Mouse (Mus musculus) embryonic stem cell, embryonic (primary cell): ENCODE measurements around the gene Spib.

Experiments
- CTCF ChIA-PET, 4 experiments: fragments of 300-600 bp in 2 of 4; fragments of 350-600 bp in 2 of 4; sonication (Branson Sonifier 250); formaldehyde crosslinking; loops; one replicate each; lab custom pipeline; 2022; ENCODE audit warnings: inconsistent platforms in 2 of 4; lab: Charles Lee
- POLR2A ChIA-PET, 4 experiments: fragments of 300-600 bp in 2 of 4; fragments of 350-600 bp in 2 of 4; sonication (Branson Sonifier 250); formaldehyde crosslinking; loops; one replicate each; lab custom pipeline; 2022; ENCODE audit warnings: antibody characterized with exemption in 4 of 4, inconsistent platforms in 1 of 4; lab: Charles Lee

Gene Spib

GRCm38 (mm10) chr7:44553196-44553764, 21.4 kb upstream of the Spib start:
- CTCF ChIA-PET, result interaction anchor here in 2 of 4 experiments (0.6 to 1.3 kb wide), 4 partner anchors 23 to 64 kb away, joined by 3 to 5 read pairs (median 3); partner anchors contain the start of genes Emc10 (in 1 of the 2) and Fam71e1 (in 1 of the 2)
- POLR2A ChIA-PET, result interaction anchor here in 3 of 4 experiments (0.6 to 4.2 kb wide), 22 partner anchors 11 to 433 kb away, joined by 3 to 23 read pairs (median 4); partner anchors contain the start of genes Kcnc3 (in 2 of the 3), Emc10 (in 1 of the 3), Fam71e1 (in 1 of the 3) and Il4i1 (in 1 of the 3)

GRCm38 (mm10) chr7:44552141-44552908, 20.5 kb upstream of the Spib start:
- ChIA-PET POLR2A (interaction anchor here in 2 of 4 experiments (0.5 to 4.2 kb wide), 17 partner anchors 9 to 298 kb away, joined by 3 to 23 read pairs (median 4); partner anchors contain the start of genes Kcnc3 (in 2 of the 2), Atf5 (in 1 of the 2), Emc10 (in 1 of the 2) and Fam71e1 (in 1 of the 2)), CTCF (interaction anchor here in 3 of 4 experiments (0.5 to 1.7 kb wide), 8 partner anchors 8 to 56 kb away, joined by 3 to 6 read pairs (median 3); partner anchors contain the start of genes Emc10 (in 1 of the 3) and Fam71e1 (in 1 of the 3))

GRCm38 (mm10) chr7:44551731-44552130, 19.9 kb upstream of the Spib start:
- CTCF ChIA-PET, result interaction anchor here in 3 of 4 experiments (0.5 to 1.7 kb wide), 8 partner anchors 9 to 55 kb away, joined by 3 to 6 read pairs (median 3); partner anchors contain the start of genes Emc10 (in 1 of the 3) and Fam71e1 (in 1 of the 3)
- POLR2A ChIA-PET, result interaction anchor here in 2 of 4 experiments (0.9 to 4.2 kb wide), 16 partner anchors 9 to 298 kb away, joined by 3 to 23 read pairs (median 4); partner anchors contain the start of genes Atf5 (in 1 of the 2), Emc10 (in 1 of the 2), Fam71e1 (in 1 of the 2) and Il4i1 (in 1 of the 2)

GRCm38 (mm10) chr7:44551301-44551700, 19.4 kb upstream of the Spib start:
- ChIA-PET CTCF (interaction anchor here in 3 of 4 experiments (0.8 to 1.7 kb wide), 5 partner anchors 9 to 55 kb away, joined by 3 to 6 read pairs (median 3); partner anchors contain the start of genes Emc10 (in 1 of the 3) and Fam71e1 (in 1 of the 3)), POLR2A (interaction anchor here in 2 of 4 experiments (0.9 to 4.2 kb wide), 11 partner anchors 9 to 157 kb away, joined by 3 to 23 read pairs (median 4); partner anchors contain the start of gene Kcnc3 (in 1 of the 2))

GRCm38 (mm10) chr7:44550409-44550678, 18.5 kb upstream of the Spib start:
- POLR2A ChIA-PET, result interaction anchor here in 2 of 4 experiments (0.6 to 5.3 kb wide), 4 partner anchors 13 to 40 kb away, joined by 3 to 48 read pairs (median 12); partner anchors contain the start of gene Kcnc3 (in 1 of the 2)
- CTCF ChIA-PET, result interaction anchor here in 1 of 4 experiments (5.6 kb wide), 1 partner anchor 23 kb away, joined by 71 read pairs; no protein-coding TSS in a partner anchor

GRCm38 (mm10) chr7:44549621-44550408, 17.9 kb upstream of the Spib start:
- ChIA-PET POLR2A (interaction anchor here in 3 of 4 experiments (0.6 to 5.3 kb wide), 9 partner anchors 11 to 267 kb away, joined by 3 to 48 read pairs (median 4); partner anchors contain the start of genes Atf5 (in 1 of the 3), Il4i1 (in 1 of the 3), Kcnc3 (in 1 of the 3) and Nup62 (in 1 of the 3)), CTCF (interaction anchor here in 2 of 4 experiments (1.4 to 5.6 kb wide), 4 partner anchors 22 to 98 kb away, joined by 4 to 71 read pairs (median 10); no protein-coding TSS in a partner anchor)

GRCm38 (mm10) chr7:44548497-44549087, 16.7 kb upstream of the Spib start, which contains the start of gene Pold1:
Gene Pold1 (minus strand): TSS chr7:44548849.
- POLR2A ChIA-PET, result interaction anchor here (0.6 to 5.3 kb wide), 58 partner anchors 8 to 469 kb away, joined by 3 to 49 read pairs (median 4); partner anchors contain the start of genes Emc10 (in 3 of the 4), Fam71e1 (in 3 of the 4), Kcnc3 (in 3 of the 4) and Josd2 (in 2 of the 4)

GRCm38 (mm10) chr7:44547725-44548124, 15.9 kb upstream of the Spib start:
- POLR2A ChIA-PET, result interaction anchor here in 3 of 4 experiments (0.5 to 5.3 kb wide), 37 partner anchors 8 to 767 kb away, joined by 3 to 49 read pairs (median 5); partner anchors contain the start of genes Kcnc3 (in 2 of the 3), Atf5 (in 1 of the 3), Emc10 (in 1 of the 3) and Fam71e1 (in 1 of the 3)
- CTCF ChIA-PET, result interaction anchor here (0.8 to 5.6 kb wide), 24 partner anchors 9 to 285 kb away, joined by 3 to 71 read pairs (median 5); partner anchors contain the start of genes Kcnc3 (in 1 of the 4) and Spib (in 1 of the 4)

More at GRCm38 (mm10) chr7:44548497-44549087, 16.7 kb upstream of the Spib start, which contains the start of gene Pold1:
- CTCF ChIA-PET, result interaction anchor here (0.5 to 5.6 kb wide), 61 partner anchors 8 to 623 kb away, joined by 3 to 71 read pairs (median 4); partner anchors contain the start of genes Emc10 (in 2 of the 4), Fam71e1 (in 2 of the 4), Kcnc3 (in 2 of the 4) and Akt1s1 (in 1 of the 4)

- CTCF ChIA-PET, result interaction anchor here in 3 of 4 experiments (0.6 to 5.6 kb wide), 19 partner anchors 8 to 284 kb away, joined by 3 to 71 read pairs (median 3); partner anchors contain the start of genes Kcnc3 (in 1 of the 3) and Spib (in 1 of the 3)
Measured at GRCm38 (mm10) chr7:44547041-44547440, 15.2 kb upstream of the Spib start.

GRCm38 (mm10) chr7:44546274-44546673, 14.4 kb upstream of the Spib start:
- POLR2A ChIA-PET, result interaction anchor here in 3 of 4 experiments (0.5 to 5.3 kb wide), 13 partner anchors 9 to 283 kb away, joined by 3 to 49 read pairs (median 6); partner anchors contain the start of genes Kcnc3 (in 1 of the 3) and Spib (in 1 of the 3)
- CTCF ChIA-PET, result interaction anchor here in 3 of 4 experiments (0.6 to 5.6 kb wide), 16 partner anchors 11 to 283 kb away, joined by 3 to 71 read pairs (median 4); partner anchors contain the start of genes Kcnc3 (in 1 of the 3) and Spib (in 1 of the 3)

More at GRCm38 (mm10) chr7:44547041-44547440, 15.2 kb upstream of the Spib start:
- POLR2A ChIA-PET, result interaction anchor here in 3 of 4 experiments (0.7 to 5.3 kb wide), 23 partner anchors 8 to 303 kb away, joined by 3 to 49 read pairs (median 5); partner anchors contain the start of genes Kcnc3 (in 2 of the 3) and Spib (in 1 of the 3)

GRCm38 (mm10) chr7:44543071-44543470, 11.2 kb upstream of the Spib start:
- ChIA-PET POLR2A (interaction anchor here in 3 of 4 experiments (0.5 to 6.0 kb wide), 14 partner anchors 9 to 307 kb away, joined by 3 to 40 read pairs (median 4); partner anchors contain the start of genes 1700028J19Rik (in 1 of the 3) and 2410002F23Rik (in 1 of the 3)), CTCF (interaction anchor here in 3 of 4 experiments (0.6 to 2.0 kb wide), 7 partner anchors 11 to 629 kb away, joined by 3 to 7 read pairs (median 4); no protein-coding TSS in a partner anchor)

- POLR2A ChIA-PET, result interaction anchor here in 3 of 4 experiments (0.5 to 6.0 kb wide), 17 partner anchors 9 to 307 kb away, joined by 3 to 40 read pairs (median 4); partner anchors contain the start of genes 1700028J19Rik (in 1 of the 3) and 2410002F23Rik (in 1 of the 3)
- CTCF ChIA-PET, result interaction anchor here in 2 of 4 experiments (0.6 to 1.9 kb wide), 5 partner anchors 15 to 629 kb away, joined by 3 to 7 read pairs (median 4); no protein-coding TSS in a partner anchor
Measured at GRCm38 (mm10) chr7:44542555-44542954, 10.7 kb upstream of the Spib start.

GRCm38 (mm10) chr7:44538756-44539624, 7.1 kb upstream of the Spib start:
- ChIA-PET CTCF (interaction anchor here in 3 of 4 experiments (0.6 to 3.7 kb wide), 10 partner anchors 8 to 163 kb away, joined by 3 to 12 read pairs (median 4); partner anchors contain the start of gene Pold1 (in 1 of the 3)), POLR2A (interaction anchor here in 3 of 4 experiments (0.8 to 6.0 kb wide), 11 partner anchors 9 to 32 kb away, joined by 3 to 48 read pairs (median 3); partner anchors contain the start of genes Nr1h2 (in 3 of the 3) and Pold1 (in 2 of the 3))
